Mouse (Mus musculus) erythroid progenitor cell, adult 5-6 weeks (primary cell): ENCODE results near the gene Stk11ip. TPM values are rescaled to one million over a fixed set of nuclear protein-coding genes. Genes with fewer than 3 reads are reported as not detected.

Experiments
- ATAC-seq: replicated peaks from 2 replicates; pipeline ENCODE4 v1.8.0; 2016; ENCODE audit warnings: moderate number of reproducible peaks, mild to moderate bottlenecking, moderate TSS enrichment, inconsistent platforms; ENCODE audit not compliant: poor library complexity, low FRiP score, severe bottlenecking
- total RNA-seq, 2 experiments: library from RNA; stranded (forward) in 1 of 2; stranded (reverse) in 1 of 2; fragments of 150-400 nt in 1 of 2; fragments of 186-747, 209-891 nt in 1 of 2; gene quantifications; 2 replicates each; pipeline versions ENCODE4 v1.2.3 to v1.2.4; 2015 to 2017; ENCODE audit warnings: low replicate concordance in 2 of 2

Gene Stk11ip
- total RNA-seq, 2 experiments from 2014 or later, result 2.5 to 15.4 TPM

GRCm38 (mm10) chr1:75560206-75560913, 39.0 kb downstream of the Stk11ip start:
- ATAC-seq, result no peak

- no peak for ATAC-seq
Observed at GRCm38 (mm10) chr1:75561221-75561897, 40.0 kb downstream of the Stk11ip start.

- ATAC-seq, result no peak
Observed at GRCm38 (mm10) chr1:75561898-75562238, 40.5 kb downstream of the Stk11ip start.

- no peak for ATAC-seq
Observed at GRCm38 (mm10) chr1:75564102-75564501, 42.8 kb downstream of the Stk11ip start.

GRCm38 (mm10) chr1:75564916-75565315, 43.6 kb downstream of the Stk11ip start:
- ATAC-seq, result no peak

GRCm38 (mm10) chr1:75565616-75566015, 44.3 kb downstream of the Stk11ip start:
- ATAC-seq, result no peak

GRCm38 (mm10) chr1:75570403-75570802, 49.1 kb downstream of the Stk11ip start:
- ATAC-seq, result no peak

GRCm38 (mm10) chr1:75572776-75573175, 51.4 kb downstream of the Stk11ip start:
- ATAC-seq, result no peak

GRCm38 (mm10) chr1:75573715-75574114, 52.4 kb downstream of the Stk11ip start:
- ATAC-seq, result no peak

GRCm38 (mm10) chr1:75574476-75575310, 53.4 kb downstream of the Stk11ip start:
- no peak for ATAC-seq

- no peak for ATAC-seq
Observed at GRCm38 (mm10) chr1:75581936-75582624, 60.8 kb downstream of the Stk11ip start.

- ATAC-seq, result no peak
Observed at GRCm38 (mm10) chr1:75582625-75582956, 61.3 kb downstream of the Stk11ip start.

GRCm38 (mm10) chr1:75583034-75583433, 61.7 kb downstream of the Stk11ip start:
- ATAC-seq, result no peak

GRCm38 (mm10) chr1:75586791-75587190, 65.5 kb downstream of the Stk11ip start:
- no peak for ATAC-seq

Other genes starting within 250 kb of the Stk11ip start
- not detected in 2 replicates for gene Resp18, start 243.1 kb upstream of the Stk11ip start, total RNA-seq (2015; ENCODE audit: low replicate concordance)
- gene Resp18, start 243.1 kb upstream of the Stk11ip start, total RNA-seq (2017; ENCODE audit: low replicate concordance), result not detected in 2 replicates
- 7.5 and 7.6 TPM in 2 replicates for gene Dnpep, start 203.5 kb upstream of the Stk11ip start, total RNA-seq (2015; ENCODE audit: low replicate concordance)
- gene Dnpep, start 203.5 kb upstream of the Stk11ip start, total RNA-seq (2017; ENCODE audit: low replicate concordance), result 1.7 and 6.5 TPM in 2 replicates
- gene Des, start 161.2 kb upstream of the Stk11ip start, total RNA-seq (2015; ENCODE audit: low replicate concordance), result not detected in 2 replicates
- not detected in 2 replicates for gene Des, start 161.2 kb upstream of the Stk11ip start, total RNA-seq (2017; ENCODE audit: low replicate concordance)
- gene Speg, start 146.2 kb upstream of the Stk11ip start, total RNA-seq (2015; ENCODE audit: low replicate concordance), result not detected in 2 replicates
- 0.13 TPM in 1 of 2 replicates, not detected in the other for gene Speg, start 146.2 kb upstream of the Stk11ip start, total RNA-seq (2017; ENCODE audit: low replicate concordance)
- gene Gmppa, start 85.6 kb upstream of the Stk11ip start, total RNA-seq (2015; ENCODE audit: low replicate concordance), result 17.6 and 23.1 TPM in 2 replicates
- 3.6 and 10.8 TPM in 2 replicates for gene Gmppa, start 85.6 kb upstream of the Stk11ip start, total RNA-seq (2017; ENCODE audit: low replicate concordance)
- gene Asic4, start 71.1 kb upstream of the Stk11ip start, total RNA-seq (2015; ENCODE audit: low replicate concordance), result not detected in 2 replicates
- not detected in 2 replicates for gene Asic4, start 71.1 kb upstream of the Stk11ip start, total RNA-seq (2017; ENCODE audit: low replicate concordance)
- gene Chpf, start 42.2 kb upstream of the Stk11ip start, total RNA-seq (2015; ENCODE audit: low replicate concordance), result not detected in 2 replicates
- gene Chpf, start 42.2 kb upstream of the Stk11ip start, total RNA-seq (2017; ENCODE audit: low replicate concordance), result 0.77 TPM in 1 of 2 replicates, not detected in the other
- gene Tmem198, start 42.0 kb upstream of the Stk11ip start, total RNA-seq (2015; ENCODE audit: low replicate concordance), result not detected in 2 replicates
- not detected in 2 replicates for gene Tmem198, start 42.0 kb upstream of the Stk11ip start, total RNA-seq (2017; ENCODE audit: low replicate concordance)
- gene Obsl1, start 15.1 kb upstream of the Stk11ip start, total RNA-seq (2015; ENCODE audit: low replicate concordance), result not detected in 2 replicates
- 0.64 TPM in 1 of 2 replicates, not detected in the other for gene Obsl1, start 15.1 kb upstream of the Stk11ip start, total RNA-seq (2017; ENCODE audit: low replicate concordance)
- not detected in 2 replicates for gene Inha, start 14.5 kb upstream of the Stk11ip start, total RNA-seq (2015; ENCODE audit: low replicate concordance)
- not detected in 2 replicates for gene Inha, start 14.5 kb upstream of the Stk11ip start, total RNA-seq (2017; ENCODE audit: low replicate concordance)
- gene Slc4a3, start 24.7 kb downstream of the Stk11ip start, total RNA-seq (2015; ENCODE audit: low replicate concordance), result 0.36 TPM in 1 of 2 replicates, not detected in the other
- gene Slc4a3, start 24.7 kb downstream of the Stk11ip start, total RNA-seq (2017; ENCODE audit: low replicate concordance), result 0.13 TPM in 1 of 2 replicates, not detected in the other